Mouse (Mus musculus) ovary, adult 2 months (tissue): ENCODE data around the gene Gm20920. TPM values are rescaled to one million over a fixed set of nuclear protein-coding genes. Genes with fewer than 3 reads are reported as not detected.

Source experiments
- polyA plus RNA-seq: library from polyadenylated mRNA; depleted of rRNA; stranded (reverse); fragments of >200 nt; gene quantifications from 2 replicates; pipeline ENCODE4 v1.2.3, GENCODE M21; 2012; rRNA removed

Gm20920 gene
- polyA plus RNA-seq: not detected in 2 replicates

GRCm38 (mm10) chrY:51851820-51852219 is at the start of gene Gm20920:
TSS of gene Gm20920 (plus strand) at chrY:51852120.

